Mouse (Mus musculus) small intestine, adult 2 months (tissue): ENCODE measurements around the gene Ppm1h. TPM values are rescaled to one million over a fixed set of nuclear protein-coding genes. Genes with fewer than 3 reads are reported as not detected.
A peak's percentile ranks its signal among the peaks of the same experiment; 100 is the strongest.

Experiments
- H3K27ac ChIP-seq: fragments of 200-500 bp; 2 replicates; pipeline ENCODE4 v1.5.1; 2012; ENCODE audit warnings: low read depth, low read length, control low read depth, inconsistent platforms; ENCODE audit not compliant: insufficient read depth
- H3K27me3 ChIP-seq: fragments of 200-500 bp; 2 replicates; pipeline ENCODE4 v1.6.1; 2012; ENCODE audit warnings: mild to moderate bottlenecking, moderate library complexity, low read length, inconsistent platforms; ENCODE audit not compliant: control insufficient read depth, insufficient read depth
- H3K36me3 ChIP-seq: fragments of 200-500 bp; 2 replicates; pipeline ENCODE4 v1.6.1; 2012; ENCODE audit warnings: mild to moderate bottlenecking, low read length, control low read depth, inconsistent platforms; ENCODE audit not compliant: control insufficient read depth, insufficient read depth
- H3K4me1 ChIP-seq: fragments of 200-500 bp; 2 replicates; pipeline ENCODE4 v1.6.1; 2012; ENCODE audit warnings: low read length, inconsistent platforms, mixed read lengths; ENCODE audit not compliant: control insufficient read depth, insufficient read depth, insufficient read length
- H3K4me3 ChIP-seq: fragments of 200-500 bp; 2 replicates; pipeline ENCODE4 v1.5.1; 2012; ENCODE audit warnings: low read depth, mild to moderate bottlenecking, control low read depth, inconsistent platforms, low read length, moderate library complexity
- CTCF ChIP-seq: fragments of 200-500 bp; IDR thresholded peaks from 2 replicates; pipeline ENCODE4 v1.5.1; 2012; ENCODE audit warnings: low read depth, mild to moderate bottlenecking, control low read depth, inconsistent platforms, low read length, moderate library complexity, mixed read lengths; ENCODE audit not compliant: insufficient replicate concordance, insufficient read length; ENCODE audit errors: extremely low read depth
- POLR2A ChIP-seq: fragments of 200-500 bp; IDR thresholded peaks from 2 replicates; pipeline ENCODE4 v1.6.1; 2012; ENCODE audit warnings: low read depth, mild to moderate bottlenecking, control low read depth, inconsistent platforms, low read length, moderate library complexity
- WGBS: fragments of 180-500 bp; shearing (Covaris S2); methylation state at CpG from one replicate; pipeline ENCODE4 v1.1.7; 2018; 5-methylcytosine and 5-hydroxymethylcytosine counted together
- polyA plus RNA-seq: library from polyadenylated mRNA; depleted of rRNA; stranded (reverse); fragments of >200 nt; gene quantifications from 2 replicates; pipeline ENCODE4 v1.2.3, GENCODE M21; 2012

The Ppm1h gene
- polyA plus RNA-seq, 1 experiment: 14.7 TPM

DNA sequence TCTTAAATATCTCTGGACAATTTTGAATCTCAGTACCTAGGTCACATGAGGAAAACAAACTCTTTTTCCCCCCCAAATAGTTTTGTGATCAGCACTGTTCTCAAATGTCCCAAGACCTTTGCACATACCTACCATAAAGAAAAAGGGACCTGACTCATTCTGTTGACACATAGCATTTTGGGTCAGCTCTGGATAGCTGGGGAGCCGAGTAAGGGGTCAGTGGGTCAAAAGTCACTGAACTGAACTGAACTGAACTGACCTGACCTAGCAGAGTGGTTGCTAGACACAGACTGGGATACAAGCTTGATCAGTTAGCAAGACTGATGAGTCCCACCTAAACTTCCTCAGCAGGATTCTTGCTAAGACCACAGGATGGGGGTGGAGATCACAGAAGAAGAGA is 6.7 kb downstream of the Ppm1h start:
- H3K27ac ChIP-seq: no peak overlapping the region
- peaks cover 8% of the 10 kb centered on the region for H3K36me3 ChIP-seq
- no peak for TF ChIP-seq POLR2A
- TF ChIP-seq CTCF: no peak
- H3K27me3 ChIP-seq: no peaks in the 10 kb centered on the region
- no peak overlapping the region for H3K4me3 ChIP-seq
- peaks cover 4% of the 10 kb centered on the region; the same call in 1 of the 2 replicates for H3K4me1 ChIP-seq
- WGBS: 53% methylated on average over 1 of the region's 1 CpGs

GRCm38 (mm10) chr10:122685836-122686531 is 7.4 kb downstream of the Ppm1h start:
- 93% methylated on average over 19 of the region's 19 CpGs for WGBS
- peaks cover 8% of the 10 kb centered on the region for H3K36me3 ChIP-seq
- H3K4me1 ChIP-seq: peaks cover 4% of the 10 kb centered on the region; the same call in 1 of the 2 replicates
- no peak overlapping the region for H3K4me3 ChIP-seq
- H3K27ac ChIP-seq: no peak overlapping the region
- H3K27me3 ChIP-seq: no peaks in the 10 kb centered on the region
- TF ChIP-seq POLR2A (no peak), CTCF (no peak)

DNA sequence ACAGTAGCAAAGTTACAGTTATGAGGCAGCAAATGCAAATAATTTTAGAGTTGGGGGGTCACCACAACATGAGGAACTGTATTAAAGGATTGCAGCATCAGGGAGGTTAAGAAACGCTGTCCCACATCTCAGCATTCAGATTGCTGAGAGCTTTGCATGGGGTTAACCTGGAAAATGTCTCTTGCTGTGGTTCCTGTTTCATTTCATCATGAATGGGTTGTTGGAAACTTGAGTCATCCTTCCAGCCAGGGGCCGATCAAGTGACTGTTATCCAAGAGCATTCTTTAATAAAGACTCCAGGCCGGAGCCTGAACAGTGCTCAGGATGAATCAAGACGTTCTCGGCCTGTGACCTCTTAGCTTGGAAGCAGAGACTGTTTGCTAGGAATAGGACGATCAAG is 12.1 kb downstream of the Ppm1h start:
- 88% methylated on average over 6 of the region's 6 CpGs for WGBS
- Histone ChIP-seq H3K36me3 (peaks cover 11% of the 10 kb centered on the region), H3K4me1 (peaks cover 8% of the 10 kb centered on the region; the same call in 1 of the 2 replicates), H3K4me3 (no peak overlapping the region), H3K27me3 (no peaks in the 10 kb centered on the region), H3K27ac (no peak overlapping the region)
- TF ChIP-seq POLR2A (no peak), CTCF (no peak)

GRCm38 (mm10) chr10:122693158-122693777 is 14.7 kb downstream of the Ppm1h start:
- Histone ChIP-seq H3K36me3 (peaks cover 8% of the 10 kb centered on the region), H3K27ac (0 out of 2 replicates have a peak overlapping the region, but pooled peaks have one; percentile 4), H3K4me1 (peaks cover 14% of the 10 kb centered on the region), H3K27me3 (no peaks in the 10 kb centered on the region), H3K4me3 (no peak overlapping the region)
- TF ChIP-seq POLR2A (no peak), CTCF (no peak)
- WGBS: 78% methylated on average over 12 of the region's 12 CpGs

- peaks cover 6% of the 10 kb centered on the region for H3K36me3 ChIP-seq
- H3K4me1 ChIP-seq: peaks cover 16% of the 10 kb centered on the region
- H3K4me3 ChIP-seq: no peak overlapping the region
- no peaks in the 10 kb centered on the region for H3K27me3 ChIP-seq
- TF ChIP-seq POLR2A (no peak), CTCF (no peak)
- WGBS: 81% methylated on average over 16 of the region's 17 CpGs
- no peak overlapping the region; the same call in 1 of the 2 replicates for H3K27ac ChIP-seq
These were observed 15.5 kb downstream of the Ppm1h start for GRCm38 (mm10) chr10:122693911-122694618.

GRCm38 (mm10) chr10:122696335-122696734 is 17.8 kb downstream of the Ppm1h start:
- Histone ChIP-seq H3K27me3 (no peaks in the 10 kb centered on the region), H3K4me3 (no peak overlapping the region), H3K36me3 (peaks cover 3% of the 10 kb centered on the region), H3K4me1 (peaks cover 19% of the 10 kb centered on the region), H3K27ac (peak overlapping the region; percentile 60; the same call in 1 of the 2 replicates)
- 45% methylated on average over 1 of the region's 1 CpGs for WGBS
- TF ChIP-seq POLR2A (no peak), CTCF (no peak)

DNA sequence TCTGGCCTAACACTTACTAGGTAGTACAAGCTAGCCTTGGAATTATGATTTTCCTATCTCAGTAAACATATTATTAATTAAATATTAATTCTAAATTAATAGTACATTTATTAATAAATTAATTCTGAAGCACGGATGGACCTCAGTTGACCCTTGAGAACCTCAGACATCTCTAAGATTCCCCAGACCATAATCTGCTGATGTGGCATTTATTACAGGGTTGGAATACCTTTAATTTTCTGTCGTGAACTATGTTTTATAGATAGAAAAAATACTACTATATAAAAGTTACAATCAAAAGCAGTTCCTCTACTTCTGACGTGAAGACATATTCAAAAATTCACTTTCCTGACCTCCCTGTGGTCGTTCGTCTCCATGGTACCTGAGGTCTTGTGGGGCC is 19.8 kb downstream of the Ppm1h start:
- TF ChIP-seq CTCF (no peak), POLR2A (no peak)
- H3K27me3 ChIP-seq: no peaks in the 10 kb centered on the region
- H3K27ac ChIP-seq: no peak overlapping the region
- 89% methylated on average over 5 of the region's 5 CpGs for WGBS
- peaks cover 16% of the 10 kb centered on the region; the same call in 1 of the 2 replicates for H3K4me1 ChIP-seq
- H3K36me3 ChIP-seq: no peaks in the 10 kb centered on the region; the same call in 1 of the 2 replicates
- H3K4me3 ChIP-seq: no peak overlapping the region
